Mouse (Mus musculus) E14TG2a.4 (cell line): ENCODE data around the gene Rho.

Source experiments
- CTCF ChIP-seq: conservative IDR thresholded peaks from 2 replicates; pipeline ENCODE4 v1.5.1; 2014; ENCODE audit warnings: low read length
- POU5F1 ChIP-seq: IDR thresholded peaks from 2 replicates; pipeline ENCODE4 v1.6.1; 2014; ENCODE audit warnings: low read length, borderline replicate concordance

GRCm38 (mm10) chr6:115890601-115891000 lies 40.9 kb upstream of the Rho start:
- TF ChIP-seq CTCF (no peak), POU5F1 (no peak)
